Mouse (Mus musculus) C2C12 (cell line): ENCODE data around the gene Get4. TPM values are rescaled to one million over a fixed set of nuclear protein-coding genes. Genes with fewer than 3 reads are reported as not detected.

ENCODE experiments used
- H3K27me3 ChIP-seq: one replicate; pipeline ENCODE4 v1.6.1; 2011; ENCODE audit not compliant: control insufficient read depth, insufficient read depth, insufficient read length
- H3K36me3 ChIP-seq: one replicate; pipeline ENCODE4 v1.6.1; 2011; ENCODE audit not compliant: control insufficient read depth, insufficient read depth
- H3K4me3 ChIP-seq: one replicate; pipeline ENCODE4 v1.5.1; 2011; ENCODE audit warnings: mild to moderate bottlenecking, control low read depth; ENCODE audit not compliant: poor library complexity, insufficient read depth, severe bottlenecking
- H3K79me2 ChIP-seq: one replicate; pipeline ENCODE4 v1.6.1; 2011; ENCODE audit not compliant: control insufficient read depth, insufficient read depth
- H3K79me3 ChIP-seq: one replicate; pipeline ENCODE4 v1.6.1; 2011; ENCODE audit warnings: low read depth, control low read depth
- H3ac ChIP-seq: one replicate; pipeline ENCODE3; 2011; ENCODE audit warnings: low read depth; ENCODE audit not compliant: control insufficient read depth, insufficient read length
- CEBPB ChIP-seq: IDR thresholded peaks from one replicate; pipeline ENCODE4 v1.6.1; 2011; ENCODE audit warnings: low read depth, mild to moderate bottlenecking, control low read depth, moderate library complexity
- CTCF ChIP-seq: IDR thresholded peaks from one replicate; pipeline ENCODE4 v1.5.1; 2011; ENCODE audit not compliant: control insufficient read depth, insufficient read depth, insufficient read length
- FOSL1 ChIP-seq: IDR thresholded peaks from one replicate; pipeline ENCODE4 v1.8.0; 2011; ENCODE audit warnings: mild to moderate bottlenecking, low read length; ENCODE audit not compliant: poor library complexity, insufficient read depth, severe bottlenecking
- MAX ChIP-seq: IDR thresholded peaks from one replicate; pipeline ENCODE4 v1.6.1; 2011; ENCODE audit warnings: mild to moderate bottlenecking, control low read depth
- MYOD1 ChIP-seq: IDR thresholded peaks from one replicate; pipeline ENCODE4 v1.6.1; 2011; ENCODE audit warnings: low read depth; ENCODE audit not compliant: control insufficient read depth, insufficient read length
- MYOG ChIP-seq: IDR thresholded peaks from one replicate; pipeline ENCODE4 v1.6.1; 2011; ENCODE audit not compliant: control insufficient read depth, insufficient read length; ENCODE audit errors: extremely low read depth
- USF1 ChIP-seq: IDR thresholded peaks from one replicate; pipeline ENCODE4 v1.6.1; 2011; ENCODE audit warnings: low read depth, mild to moderate bottlenecking, control low read depth, moderate library complexity
- polyA plus RNA-seq: library from polyadenylated mRNA; unstranded; fragments of >200 nt; fragmentation: generic; extraction: Trizol; gene quantifications from one replicate; pipeline ENCODE4 v1.2.1, GENCODE M21; 2012; ENCODE audit warnings: missing spikeins

Get4 gene
- polyA plus RNA-seq, 1 experiment = 133 TPM

DNA sequence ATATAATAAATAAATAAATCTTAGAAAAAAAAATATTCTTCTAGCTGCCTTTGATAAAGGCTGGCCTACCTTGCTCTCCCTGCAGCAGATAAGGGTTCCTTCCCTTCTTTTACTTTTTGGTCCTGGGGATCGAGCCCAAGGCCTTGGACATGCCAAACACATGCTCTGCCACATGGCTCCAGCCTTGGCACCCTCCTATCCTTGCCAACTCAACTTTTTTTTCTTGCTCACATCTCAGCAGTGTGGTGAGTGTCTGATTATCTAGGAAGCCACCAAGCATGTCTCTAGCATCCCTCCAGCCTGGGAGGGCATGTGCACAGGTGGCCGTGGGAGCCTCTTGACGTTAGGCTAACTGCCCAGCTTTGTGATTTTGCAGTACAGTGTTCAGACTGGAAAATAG is 23.8 kb upstream of the Get4 start:
- peaks cover 2% of the 10 kb centered on the region for H3K79me3 ChIP-seq
- TF ChIP-seq FOSL1 (no peak), CTCF (no peak), MYOG (no peak), CEBPB (no peak), MYOD1 (no peak), USF1 (no peak), MAX (no peak)
- no peaks in the 10 kb centered on the region for H3K27me3 ChIP-seq
- H3K4me3 ChIP-seq = no peak overlapping the region
- H3K36me3 ChIP-seq = peaks cover 79% of the 10 kb centered on the region
- H3ac ChIP-seq = no peak overlapping the region
- H3K79me2 ChIP-seq = no peaks in the 10 kb centered on the region

DNA sequence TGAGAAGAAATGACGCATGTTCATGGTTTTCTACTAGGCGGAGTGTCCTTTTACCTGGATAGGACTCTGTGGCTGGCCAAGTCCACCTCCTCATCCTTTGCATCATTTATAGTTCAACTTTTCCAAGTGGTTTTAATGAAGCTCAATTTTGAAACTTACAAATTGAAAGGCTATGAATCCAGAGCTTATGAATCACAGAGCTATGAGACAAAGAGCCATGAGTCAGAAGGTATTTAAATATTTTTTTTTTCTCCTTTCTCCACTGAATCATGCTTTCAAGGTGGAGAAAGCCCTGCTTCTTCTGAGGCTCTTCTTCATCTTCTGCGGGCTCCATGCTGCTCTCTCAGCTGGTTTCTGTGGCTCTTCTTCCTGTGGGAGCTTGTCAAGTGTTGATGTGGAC is 22.4 kb upstream of the Get4 start:
- no peaks in the 10 kb centered on the region for H3K79me2 ChIP-seq
- TF ChIP-seq USF1 (no peak), CTCF (no peak), FOSL1 (no peak), MYOD1 (no peak), MYOG (no peak), CEBPB (no peak), MAX (no peak)

GRCm38 (mm10) chr5:139232083-139232482 is 20.0 kb upstream of the Get4 start:
- H3K36me3 ChIP-seq = peaks cover 70% of the 10 kb centered on the region
- no peak overlapping the region for H3K4me3 ChIP-seq
- no peak overlapping the region for H3ac ChIP-seq
- H3K27me3 ChIP-seq = no peaks in the 10 kb centered on the region
- no peak for TF ChIP-seq MYOG
- TF ChIP-seq FOSL1 = no peak
- TF ChIP-seq CEBPB = no peak
- TF ChIP-seq USF1 = no peak
- TF ChIP-seq CTCF = no peak
- TF ChIP-seq MAX = no peak
- TF ChIP-seq MYOD1 = no peak
- peaks cover 2% of the 10 kb centered on the region for H3K79me3 ChIP-seq
- H3K79me2 ChIP-seq = no peaks in the 10 kb centered on the region

More for the DNA sequence above, 22.4 kb upstream of the Get4 start:
- peaks cover 2% of the 10 kb centered on the region for H3K79me3 ChIP-seq
- peaks cover 88% of the 10 kb centered on the region for H3K36me3 ChIP-seq
- no peak overlapping the region for H3ac ChIP-seq
- no peaks in the 10 kb centered on the region for H3K27me3 ChIP-seq
- H3K4me3 ChIP-seq = no peak overlapping the region

- H3K4me3 ChIP-seq = no peak overlapping the region
- no peak for TF ChIP-seq CEBPB
- TF ChIP-seq FOSL1 = no peak
- no peak for TF ChIP-seq MYOD1
- TF ChIP-seq USF1 = no peak
- no peak for TF ChIP-seq CTCF
- TF ChIP-seq MYOG = no peak
- no peak for TF ChIP-seq MAX
- H3K36me3 ChIP-seq = peaks cover 65% of the 10 kb centered on the region
- H3ac ChIP-seq = no peak overlapping the region
- no peaks in the 10 kb centered on the region for H3K79me3 ChIP-seq
- H3K27me3 ChIP-seq = no peaks in the 10 kb centered on the region
- H3K79me2 ChIP-seq = no peaks in the 10 kb centered on the region
Measured at GRCm38 (mm10) chr5:139234423-139234822, 17.7 kb upstream of the Get4 start.

DNA sequence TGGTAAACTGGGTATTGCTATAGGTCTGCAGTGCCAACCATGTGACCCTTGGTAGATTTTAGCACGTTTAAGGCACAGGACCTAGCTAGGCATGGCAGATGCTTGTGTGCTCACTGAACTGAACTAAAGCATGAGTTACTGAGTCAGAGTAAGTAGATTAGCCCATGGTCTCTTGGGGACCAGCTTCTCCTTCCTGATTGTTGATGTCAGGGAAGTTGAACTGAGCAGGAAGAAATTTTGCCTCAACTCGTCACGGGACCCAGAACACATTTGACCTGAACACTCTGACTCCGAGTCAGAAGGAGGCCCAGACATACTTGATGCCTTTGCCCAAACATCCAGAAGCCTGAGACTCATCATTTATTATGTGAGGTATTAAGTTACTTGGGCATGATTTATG is 14.7 kb upstream of the Get4 start:
- no peaks in the 10 kb centered on the region for H3K79me3 ChIP-seq
- no peak overlapping the region for H3K4me3 ChIP-seq
- H3K27me3 ChIP-seq = no peaks in the 10 kb centered on the region
- H3K36me3 ChIP-seq = peaks cover 66% of the 10 kb centered on the region
- H3K79me2 ChIP-seq = no peaks in the 10 kb centered on the region
- no peak overlapping the region for H3ac ChIP-seq
- TF ChIP-seq FOSL1 (no peak), MYOD1 (no peak), MYOG (no peak), USF1 (no peak), CEBPB (no peak), MAX (no peak), CTCF (no peak)

DNA sequence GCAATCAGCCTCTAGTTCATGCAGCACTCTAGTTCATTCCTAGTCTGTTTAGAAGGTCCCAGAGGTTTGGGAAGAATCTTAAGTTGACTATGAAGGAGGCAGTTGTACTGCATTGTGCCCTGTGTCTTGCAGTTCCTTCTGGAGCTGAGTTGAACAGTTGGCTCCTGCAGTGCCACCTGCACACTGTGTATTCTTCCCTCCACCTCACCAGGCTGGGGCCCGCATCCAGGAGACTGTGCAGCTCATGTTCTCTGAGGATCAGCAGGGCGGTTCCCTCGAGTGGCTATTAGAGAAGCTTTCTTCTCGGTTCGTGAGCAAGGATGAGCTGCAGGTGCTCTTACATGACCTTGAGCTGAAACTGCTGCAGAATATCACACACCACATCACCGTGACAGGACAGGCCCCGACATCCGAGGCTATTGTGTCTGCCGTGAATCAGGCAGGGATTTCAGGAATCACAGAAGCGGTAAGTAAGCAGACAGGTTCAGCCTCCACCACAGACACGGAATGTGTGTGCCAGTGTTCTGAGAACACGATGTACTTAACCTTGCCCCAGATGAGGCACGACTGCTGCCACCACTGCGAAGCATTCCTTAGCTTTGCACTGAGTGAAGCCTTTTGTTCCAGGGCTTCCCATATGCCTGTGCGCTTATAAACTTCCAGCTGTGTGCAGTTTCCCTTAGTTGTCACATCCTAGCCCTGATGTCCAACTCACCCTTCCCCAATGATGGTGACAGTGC is 10.9 kb upstream of the Get4 start:
- no peaks in the 10 kb centered on the region for H3K79me3 ChIP-seq
- H3K36me3 ChIP-seq = peaks cover 72% of the 10 kb centered on the region
- no peaks in the 10 kb centered on the region for H3K27me3 ChIP-seq
- no peaks in the 10 kb centered on the region for H3K79me2 ChIP-seq
- no peak overlapping the region for H3K4me3 ChIP-seq
- no peak overlapping the region for H3ac ChIP-seq
- no peak for TF ChIP-seq MYOD1
- no peak for TF ChIP-seq MYOG
- TF ChIP-seq USF1 = no peak
- no peak for TF ChIP-seq CTCF
- TF ChIP-seq FOSL1 = no peak
- TF ChIP-seq MAX = no peak
- TF ChIP-seq CEBPB = no peak
